Mouse (Mus musculus): ENCODE measurements at regions not wholly inside any gene's neighbourhood (a gene's known extent, or its start where the extent isn't known, plus 50 kb on each side); places are given as distances from the start of the nearest gene placed in this dataset.

- H3K4me2 ChIP-seq (ENCODE audit: low read length), result peak overlapping the region; percentile 75
- H3K4me1 ChIP-seq (replicated peaks; ENCODE audit: control insufficient read depth, insufficient read depth, low read length), result peaks cover 12% of the 10 kb centered on the region
- peak overlapping the region; percentile 83 for H3K27ac ChIP-seq (ENCODE audit: low read depth)
- H3K36me3 ChIP-seq (ENCODE audit: control insufficient read depth, insufficient read depth, low read length), result no peaks in the 10 kb centered on the region
- DNase-seq (ENCODE audit: low spot score) (peak; percentile 75), ATAC-seq (replicated peaks; ENCODE audit: low FRiP score, low TSS enrichment, low read depth) (peak; percentile 63)
- peak overlapping the region; percentile 44 for H3K9ac ChIP-seq (ENCODE audit: low read length)
- peak overlapping the region; percentile 35 for H3K4me3 ChIP-seq (ENCODE audit: low read depth, low read length)
- WGBS, result 2% methylated on average over 17 of the region's 17 CpGs
- no peaks in the 10 kb centered on the region for H3K9me3 ChIP-seq (ENCODE audit: control insufficient read depth, low read length)
- no peaks in the 10 kb centered on the region for H3K27me3 ChIP-seq (replicated peaks; ENCODE audit: control insufficient read depth, insufficient read depth, low read length)
Measured at GRCm38 (mm10) chr2:170205591-170206441, 57.9 kb upstream of the Zfp217 start.

DNA sequence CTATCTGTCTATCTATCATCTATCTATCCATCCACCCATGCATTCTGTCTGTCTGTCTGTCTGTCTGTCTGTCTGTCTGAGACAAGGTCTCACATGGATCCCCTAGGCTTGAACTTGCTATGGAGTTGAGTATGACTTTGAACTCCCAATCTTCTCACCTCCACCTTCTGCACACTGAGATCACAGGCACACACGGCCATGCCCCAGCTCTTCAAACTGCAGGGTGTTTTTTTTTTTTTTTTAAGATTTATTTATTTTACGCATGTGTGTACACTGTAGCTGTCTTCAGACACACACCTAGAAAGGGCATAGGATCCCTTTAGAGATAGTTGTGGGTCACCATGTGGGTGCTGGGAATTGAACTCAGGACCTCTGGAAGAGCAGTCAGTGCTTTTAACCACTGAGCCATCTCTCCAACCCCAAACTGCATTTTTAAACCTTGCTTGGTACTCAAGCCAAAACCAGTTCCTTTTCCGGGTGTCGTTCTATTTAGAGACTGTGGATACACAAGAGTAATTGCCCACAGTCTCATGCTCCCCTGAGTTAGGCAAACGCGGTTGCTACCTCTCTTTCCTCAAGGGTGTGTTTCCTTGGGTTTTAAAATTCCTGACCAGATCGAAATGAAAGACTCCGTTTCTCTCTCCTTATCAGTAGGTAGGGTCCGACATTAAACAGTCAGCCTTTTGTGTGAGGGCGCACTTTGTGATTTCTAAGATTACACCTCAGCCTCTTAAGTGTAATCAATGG lies 57.0 kb upstream of the Zfp217 start:
- Histone ChIP-seq H3K27me3 (replicated peaks; ENCODE audit: control insufficient read depth, insufficient read depth, low read length) (no peaks in the 10 kb centered on the region), H3K4me2 (ENCODE audit: low read length) (peak overlapping the region; percentile 75), H3K4me3 (ENCODE audit: low read depth, low read length) (peak overlapping the region; percentile 35), H3K9ac (ENCODE audit: low read length) (peak overlapping the region; percentile 44), H3K36me3 (ENCODE audit: control insufficient read depth, insufficient read depth, low read length) (no peaks in the 10 kb centered on the region), H3K4me1 (replicated peaks; ENCODE audit: control insufficient read depth, insufficient read depth, low read length) (peaks cover 12% of the 10 kb centered on the region), H3K27ac (ENCODE audit: low read depth) (peak overlapping the region; percentile 83), H3K9me3 (ENCODE audit: control insufficient read depth, low read length) (no peaks in the 10 kb centered on the region)
- no peak for DNase-seq (ENCODE audit: low spot score)
- no peak for ATAC-seq (replicated peaks; ENCODE audit: low FRiP score, low TSS enrichment, low read depth)
- WGBS, result 18% methylated on average over 10 of the region's 10 CpGs

- Histone ChIP-seq H3K4me1 (replicated peaks; ENCODE audit: control insufficient read depth, insufficient read depth, low read length) (peaks cover 12% of the 10 kb centered on the region), H3K36me3 (ENCODE audit: control insufficient read depth, insufficient read depth, low read length) (no peaks in the 10 kb centered on the region), H3K27ac (ENCODE audit: low read depth) (no peak overlapping the region), H3K9ac (ENCODE audit: low read length) (no peak overlapping the region), H3K4me2 (ENCODE audit: low read length) (no peak overlapping the region), H3K4me3 (ENCODE audit: low read depth, low read length) (no peak overlapping the region), H3K27me3 (replicated peaks; ENCODE audit: control insufficient read depth, insufficient read depth, low read length) (no peaks in the 10 kb centered on the region), H3K9me3 (ENCODE audit: control insufficient read depth, low read length) (no peaks in the 10 kb centered on the region)
- ATAC-seq (replicated peaks; ENCODE audit: low FRiP score, low TSS enrichment, low read depth) (no peak), DNase-seq (ENCODE audit: low spot score) (no peak)
- 86% methylated on average over 5 of the region's 5 CpGs for WGBS
Measured at GRCm38 (mm10) chr2:170203496-170203895, 55.6 kb upstream of the Zfp217 start.

GRCm38 (mm10) chr2:170201816-170202371 lies 54.0 kb upstream of the Zfp217 start:
- Histone ChIP-seq H3K27me3 (replicated peaks; ENCODE audit: control insufficient read depth, insufficient read depth, low read length) (no peaks in the 10 kb centered on the region), H3K27ac (ENCODE audit: low read depth) (no peak overlapping the region), H3K36me3 (ENCODE audit: control insufficient read depth, insufficient read depth, low read length) (no peaks in the 10 kb centered on the region), H3K4me3 (ENCODE audit: low read depth, low read length) (no peak overlapping the region), H3K9ac (ENCODE audit: low read length) (no peak overlapping the region), H3K4me2 (ENCODE audit: low read length) (no peak overlapping the region), H3K9me3 (ENCODE audit: control insufficient read depth, low read length) (no peaks in the 10 kb centered on the region), H3K4me1 (replicated peaks; ENCODE audit: control insufficient read depth, insufficient read depth, low read length) (peaks cover 11% of the 10 kb centered on the region)
- DNase-seq (ENCODE audit: low spot score), result no peak
- WGBS, result 68% methylated on average over 10 of the region's 10 CpGs
- no peak for ATAC-seq (replicated peaks; ENCODE audit: low FRiP score, low TSS enrichment, low read depth)
